Mouse (Mus musculus) testis, adult 2 months (tissue): Measurements from ENCODE around the gene Tgfa. TPM values are rescaled to one million over a fixed set of nuclear protein-coding genes. Genes with fewer than 3 reads are reported as not detected.

Source experiments
- H3K27ac ChIP-seq: fragments of 200-500 bp; 2 replicates; pipeline ENCODE4 v1.5.1; 2012; ENCODE audit warnings: low read depth, low read length; ENCODE audit not compliant: control insufficient read depth, insufficient read depth
- H3K27me3 ChIP-seq: fragments of 200-500 bp; 2 replicates; pipeline ENCODE4 v1.6.1; 2012; ENCODE audit warnings: mild to moderate bottlenecking, low read length, moderate library complexity; ENCODE audit not compliant: control insufficient read depth, insufficient read depth
- H3K36me3 ChIP-seq: fragments of 200-500 bp; 2 replicates; pipeline ENCODE4 v1.6.1; 2012; ENCODE audit warnings: mild to moderate bottlenecking, low read length; ENCODE audit not compliant: control insufficient read depth, insufficient read depth
- H3K4me1 ChIP-seq: fragments of 200-500 bp; 2 replicates; pipeline ENCODE4 v1.6.1; 2012; ENCODE audit warnings: low read length; ENCODE audit not compliant: control insufficient read depth, insufficient read depth
- H3K4me3 ChIP-seq: fragments of 200-500 bp; 2 replicates; pipeline ENCODE4 v1.5.1; 2012; ENCODE audit warnings: low read depth, mild to moderate bottlenecking, low read length, moderate library complexity, mixed read lengths; ENCODE audit not compliant: control insufficient read depth
- CTCF ChIP-seq: fragments of 200-500 bp; IDR thresholded peaks from 2 replicates; pipeline ENCODE4 v1.5.1; 2012; ENCODE audit warnings: low read depth, mild to moderate bottlenecking, inconsistent platforms, low read length, moderate library complexity; ENCODE audit not compliant: control insufficient read depth, insufficient read depth, insufficient replicate concordance
- POLR2A ChIP-seq: fragments of 200-500 bp; IDR thresholded peaks from 2 replicates; pipeline ENCODE4 v1.6.1; 2012; ENCODE audit warnings: low read depth, mild to moderate bottlenecking, inconsistent platforms, low read length, moderate library complexity; ENCODE audit not compliant: control insufficient read depth
- polyA plus RNA-seq: library from polyadenylated mRNA; depleted of rRNA; stranded (reverse); fragments of >200 nt; gene quantifications from 2 replicates; pipeline ENCODE4 v1.2.3, GENCODE M21; 2012; rRNA removed

Tgfa gene
- polyA plus RNA-seq: 2.1 and 2.7 TPM in 2 replicates

GRCm38 (mm10) chr6:86194941-86195932 is at the start of gene Tgfa:
TSS of gene Tgfa (plus strand) at chr6:86195223.
- H3K27me3 ChIP-seq: no peaks in the 10 kb centered on the region; the same call in 1 of the 2 replicates
- no peaks in the 10 kb centered on the region for H3K36me3 ChIP-seq
- peak within 1 kb of the TSS; percentile 10; the same call in 1 of the 2 replicates for H3K27ac ChIP-seq
- peak within 1 kb of the TSS; percentile 91 for H3K4me3 ChIP-seq
- peaks cover 28% of the 10 kb centered on the region for H3K4me1 ChIP-seq
- TF ChIP-seq CTCF: peak; percentile 36; the same call in 1 of the 2 replicates
- TF ChIP-seq POLR2A: no peak

DNA sequence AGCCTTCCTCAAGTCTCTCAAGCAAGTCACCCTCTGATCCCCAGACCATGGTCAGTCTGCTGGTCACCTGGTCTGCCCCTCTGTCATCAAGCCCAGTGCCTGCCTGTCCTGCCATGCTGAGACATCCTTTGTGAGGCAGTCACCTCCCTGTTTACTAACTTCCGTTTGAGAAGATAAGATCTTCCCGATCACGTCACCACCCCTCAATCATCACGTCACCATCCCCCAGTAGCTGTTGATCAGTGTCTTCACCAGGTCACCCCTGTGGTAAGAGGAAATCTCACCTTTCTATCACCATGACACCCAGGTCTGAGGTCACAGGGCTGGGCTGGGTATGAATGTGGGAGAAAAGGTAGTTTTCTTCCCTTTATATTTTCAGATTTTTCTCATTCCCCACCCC is 46.5 kb upstream of the Tgfa start:
- H3K27ac ChIP-seq: no peak overlapping the region
- TF ChIP-seq POLR2A: no peak
- TF ChIP-seq CTCF: no peak
- H3K36me3 ChIP-seq: no peaks in the 10 kb centered on the region
- H3K4me1 ChIP-seq: no peaks in the 10 kb centered on the region
- no peak overlapping the region for H3K4me3 ChIP-seq
- no peaks in the 10 kb centered on the region for H3K27me3 ChIP-seq

DNA sequence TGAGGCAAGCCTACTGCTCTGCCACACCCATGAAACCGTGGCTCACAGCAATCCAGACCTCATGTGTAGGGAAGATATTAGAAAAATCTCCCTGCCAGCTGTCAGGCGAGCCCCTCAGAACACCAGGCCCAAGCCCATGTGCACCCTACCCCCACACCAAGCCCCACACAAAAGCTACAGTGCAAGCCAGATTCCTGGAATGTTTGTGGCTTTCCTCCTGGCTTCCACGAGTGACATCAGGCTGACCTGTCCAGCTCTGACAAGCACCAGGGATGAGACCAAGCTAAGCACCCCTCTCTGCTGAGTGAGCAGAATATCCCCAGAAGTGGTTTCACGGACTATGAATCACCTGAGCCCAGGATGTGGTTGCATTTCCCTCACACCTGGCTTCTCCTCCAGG is 46.0 kb upstream of the Tgfa start:
- TF ChIP-seq POLR2A (no peak), CTCF (no peak)
- no peaks in the 10 kb centered on the region for H3K27me3 ChIP-seq
- no peak overlapping the region for H3K4me3 ChIP-seq
- H3K4me1 ChIP-seq: no peaks in the 10 kb centered on the region
- no peak overlapping the region for H3K27ac ChIP-seq
- H3K36me3 ChIP-seq: no peaks in the 10 kb centered on the region

DNA sequence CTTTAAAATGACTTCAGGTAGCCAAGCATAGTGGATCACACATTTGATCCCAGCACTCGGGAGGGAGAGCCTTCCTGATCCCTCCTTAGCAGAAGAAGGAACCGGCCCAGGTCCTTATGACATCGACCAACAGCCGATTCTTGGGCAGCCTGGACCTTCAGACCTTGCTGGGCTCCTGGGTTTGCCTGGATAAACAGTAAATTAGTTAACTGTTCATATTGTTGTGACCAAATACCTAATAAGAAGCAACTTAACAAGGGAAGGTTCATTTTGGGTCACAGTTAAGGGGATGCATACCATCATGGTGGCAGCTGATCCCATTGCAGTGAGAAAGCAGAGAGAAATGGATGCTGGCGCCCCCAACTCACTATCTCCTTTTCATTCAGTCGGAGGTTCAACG is 42.3 kb upstream of the Tgfa start:
- Histone ChIP-seq H3K4me1 (peaks cover 6% of the 10 kb centered on the region), H3K27ac (no peak overlapping the region), H3K27me3 (no peaks in the 10 kb centered on the region), H3K4me3 (no peak overlapping the region), H3K36me3 (no peaks in the 10 kb centered on the region)
- TF ChIP-seq CTCF (no peak), POLR2A (no peak)

DNA sequence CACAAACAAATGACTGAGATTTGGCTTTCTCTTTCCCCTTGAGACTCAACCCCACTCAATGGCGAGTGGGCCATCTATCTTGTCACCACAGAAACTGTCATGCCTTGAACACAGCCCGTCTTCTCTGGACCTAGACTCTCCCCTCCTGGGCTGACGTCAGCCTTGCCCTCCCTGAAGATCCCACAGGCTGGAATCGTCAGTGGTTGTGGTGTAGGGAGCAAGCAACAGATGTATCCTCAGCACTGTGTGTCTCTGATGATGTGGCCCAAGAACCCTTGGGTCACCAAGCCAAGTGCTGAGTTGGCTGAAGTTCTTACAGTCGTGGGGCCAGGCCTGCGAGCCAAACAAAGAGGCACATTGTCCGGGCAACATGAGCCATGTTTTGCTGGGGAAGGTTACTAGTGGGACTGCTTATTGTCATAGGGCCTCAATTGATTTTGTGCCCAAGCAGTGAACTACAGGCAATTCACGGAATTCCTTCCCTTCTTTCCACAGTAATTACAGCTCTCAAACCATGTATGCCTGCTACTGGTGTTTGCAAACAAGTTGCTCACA is 41.5 kb upstream of the Tgfa start:
- TF ChIP-seq CTCF: no peak
- H3K4me1 ChIP-seq: peaks cover 6% of the 10 kb centered on the region
- no peak overlapping the region for H3K27ac ChIP-seq
- no peak overlapping the region for H3K4me3 ChIP-seq
- no peaks in the 10 kb centered on the region for H3K27me3 ChIP-seq
- no peaks in the 10 kb centered on the region for H3K36me3 ChIP-seq

- no peak for TF ChIP-seq CTCF
- no peak for TF ChIP-seq POLR2A
- no peaks in the 10 kb centered on the region for H3K36me3 ChIP-seq
- no peak overlapping the region for H3K4me3 ChIP-seq
- no peaks in the 10 kb centered on the region for H3K27me3 ChIP-seq
- no peak overlapping the region for H3K27ac ChIP-seq
- H3K4me1 ChIP-seq: peaks cover 6% of the 10 kb centered on the region
Observed at GRCm38 (mm10) chr6:86154006-86154405, 41.0 kb upstream of the Tgfa start.

DNA sequence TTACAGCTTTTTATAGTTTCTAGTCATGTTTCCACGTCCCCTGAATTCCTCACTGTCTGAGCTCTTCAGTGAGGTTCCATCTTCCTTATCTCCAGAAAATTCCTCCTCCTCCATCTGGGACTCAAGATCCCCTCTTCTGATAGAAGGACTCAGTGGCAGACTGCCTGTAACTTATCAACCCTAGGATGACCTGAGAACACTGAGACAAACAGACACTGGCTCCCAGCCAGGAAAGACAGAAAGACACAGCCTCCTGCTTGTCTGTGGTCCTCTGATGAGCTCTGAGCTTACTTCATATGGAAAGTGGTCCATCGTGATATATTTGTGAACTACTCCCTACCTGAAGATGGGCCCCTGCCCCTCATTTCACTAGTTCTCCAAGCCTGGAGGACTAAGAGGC is 40.5 kb upstream of the Tgfa start:
- Histone ChIP-seq H3K36me3 (no peaks in the 10 kb centered on the region), H3K27me3 (no peaks in the 10 kb centered on the region), H3K4me1 (peaks cover 6% of the 10 kb centered on the region), H3K4me3 (no peak overlapping the region), H3K27ac (no peak overlapping the region)
- no peak for TF ChIP-seq POLR2A
- TF ChIP-seq CTCF: no peak
